Mouse (Mus musculus) G1E (cell line): ENCODE results near the gene Cdh1. TPM values are rescaled to one million over a fixed set of nuclear protein-coding genes. Genes with fewer than 3 reads are reported as not detected.

Experiments used
- ATAC-seq: 2 replicates; pipeline ENCODE4 v1.8.0; 2016; ENCODE audit warnings: mild to moderate bottlenecking; ENCODE audit not compliant: insufficient number of reproducible peaks, poor library complexity, low FRiP score, severe bottlenecking; ENCODE audit errors: extremely low read depth
- DNase-seq: peaks from one replicate; pipeline ENCODE4 v3.0.0; 2012; ENCODE audit warnings: low spot score
- H3K27me3 ChIP-seq: 2 replicates; pipeline ENCODE4 v1.6.1; 2012; ENCODE audit warnings: mild to moderate bottlenecking, low read length, inconsistent platforms; ENCODE audit not compliant: insufficient read depth
- H3K36me3 ChIP-seq: replicated peaks from 2 replicates; pipeline ENCODE3; 2012; ENCODE audit warnings: mild to moderate bottlenecking, inconsistent platforms
- H3K4me1 ChIP-seq: 2 replicates; pipeline ENCODE4 v1.6.1; 2012; ENCODE audit warnings: low read depth, low read length, inconsistent platforms, mixed read lengths; ENCODE audit not compliant: insufficient read depth
- H3K4me3 ChIP-seq: 2 replicates; pipeline ENCODE4 v1.5.1; 2012; ENCODE audit warnings: low read depth, mild to moderate bottlenecking, inconsistent platforms, low read length, moderate library complexity, mixed read lengths
- H3K9me3 ChIP-seq: replicated peaks from 2 replicates; pipeline ENCODE4 v1.6.1; 2012; ENCODE audit warnings: inconsistent platforms
- CTCF ChIP-seq: IDR thresholded peaks from 2 replicates; pipeline ENCODE4 v1.5.1; 2012; ENCODE audit warnings: low read depth, low read length, inconsistent platforms, mixed read lengths
- GATA1 ChIP-seq: IDR thresholded peaks from 2 replicates; pipeline ENCODE4 v1.6.1; 2012; ENCODE audit warnings: borderline replicate concordance, low read length, inconsistent platforms, mixed read lengths
- GATA2 ChIP-seq: IDR thresholded peaks from 2 replicates; pipeline ENCODE4 v1.6.1; 2012; ENCODE audit warnings: low read depth, low read length, inconsistent platforms, borderline replicate concordance
- POLR2AphosphoS5 ChIP-seq: IDR thresholded peaks from 2 replicates; pipeline ENCODE4 v1.6.1; 2012; ENCODE audit warnings: low read depth, low read length, inconsistent platforms; ENCODE audit not compliant: insufficient replicate concordance
- TAL1 ChIP-seq: conservative IDR thresholded peaks from 2 replicates; pipeline ENCODE4 v1.6.1; 2012; ENCODE audit warnings: low read depth, low read length, inconsistent platforms, mixed read lengths
- polyA plus RNA-seq: library from polyadenylated mRNA; stranded (reverse); fragments of >175 nt; gene quantifications from 2 replicates; pipeline ENCODE4 v1.2.3, GENCODE M21; 2012
- total RNA-seq, 2 experiments: library from RNA; stranded (forward) in 1 of 2; stranded (reverse) in 1 of 2; fragments of 200-1000 nt in 1 of 2; fragments of >200 nt in 1 of 2; fragmentation: Nextera tagmentation in 1 of 2; gene quantifications; 2 replicates each; pipeline ENCODE4 v1.2.3; 2014 to 2017

Gene Cdh1
- total and polyA plus RNA-seq, 3 experiments: 0.11 TPM; not detected in 2

DNA sequence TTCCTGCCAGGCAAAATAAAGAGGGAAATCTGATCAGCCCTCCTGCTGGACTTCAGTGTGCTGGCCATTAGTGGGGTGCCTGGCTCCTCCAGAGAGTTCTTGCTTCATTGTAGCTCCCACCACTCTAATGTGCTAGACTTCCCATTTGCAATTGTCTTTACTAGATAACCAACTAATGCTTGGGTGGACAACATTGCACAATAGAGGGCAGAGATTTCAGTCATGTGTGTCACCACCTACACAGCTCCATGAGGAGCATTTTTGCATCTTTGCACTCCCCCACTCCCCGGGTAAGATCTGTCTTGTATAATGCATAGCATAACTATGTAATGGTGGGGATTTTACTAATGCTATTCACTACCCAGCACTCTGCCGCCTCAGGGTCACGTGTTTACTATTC lies 21.6 kb downstream of the Cdh1 start:
- H3K9me3 ChIP-seq: no peaks in the 10 kb centered on the region
- no peak overlapping the region for H3K4me3 ChIP-seq
- ATAC-seq: no peak
- H3K27me3 ChIP-seq: peaks cover 11% of the 10 kb centered on the region
- no peaks in the 10 kb centered on the region for H3K4me1 ChIP-seq
- no peak for TF ChIP-seq POLR2AphosphoS5
- TF ChIP-seq CTCF: no peak
- no peak for TF ChIP-seq TAL1
- TF ChIP-seq GATA1: no peak
- H3K36me3 ChIP-seq: no peaks in the 10 kb centered on the region
- DNase-seq: no peak

DNA sequence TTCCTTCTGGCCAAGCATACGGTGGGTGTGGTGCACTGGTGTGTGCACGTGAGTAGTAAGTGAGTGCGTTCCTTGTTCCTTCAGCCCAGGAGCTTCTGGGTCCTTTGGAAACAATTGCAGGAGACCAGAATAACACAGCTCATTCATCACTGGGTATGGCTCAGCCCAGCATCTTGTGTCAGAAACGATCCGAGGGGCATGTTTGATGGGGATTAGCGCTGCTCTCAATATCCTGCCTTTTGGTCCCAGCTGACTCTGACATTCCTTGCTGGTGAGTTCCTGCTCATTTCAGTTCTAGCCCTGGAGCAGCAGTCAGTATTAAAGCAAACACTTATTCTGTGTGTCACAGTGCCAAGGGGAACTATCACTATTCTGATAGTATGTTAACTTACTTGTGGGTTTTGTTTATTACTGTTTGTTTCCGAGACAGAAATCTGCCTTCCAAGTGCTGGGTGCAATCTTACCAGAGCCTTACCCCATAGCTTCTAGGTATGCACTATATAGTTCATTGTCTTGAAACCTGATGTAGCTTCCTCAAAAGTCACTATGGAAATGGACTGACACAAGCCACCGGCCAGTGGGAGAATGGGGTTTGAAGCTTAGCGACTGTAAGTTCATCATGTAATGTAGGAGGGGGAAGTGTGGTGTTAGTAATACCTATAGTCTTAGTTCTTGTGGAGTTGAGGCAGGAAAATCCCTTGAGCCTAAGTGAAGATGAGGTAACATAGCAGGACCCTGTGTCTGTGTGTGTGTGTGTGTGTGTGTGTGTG lies 23.1 kb downstream of the Cdh1 start:
- no peak for TF ChIP-seq GATA1
- no peak for TF ChIP-seq POLR2AphosphoS5
- TF ChIP-seq CTCF: no peak
- no peak for TF ChIP-seq GATA2
- no peak for TF ChIP-seq TAL1
- DNase-seq (no peak), ATAC-seq (no peak)
- H3K27me3 ChIP-seq: peaks cover 15% of the 10 kb centered on the region
- no peaks in the 10 kb centered on the region for H3K4me1 ChIP-seq
- H3K9me3 ChIP-seq: no peaks in the 10 kb centered on the region
- H3K36me3 ChIP-seq: no peaks in the 10 kb centered on the region
- no peak overlapping the region for H3K4me3 ChIP-seq

- TF ChIP-seq TAL1 (no peak), GATA1 (no peak), POLR2AphosphoS5 (no peak), CTCF (no peak), GATA2 (no peak)
- Histone ChIP-seq H3K4me3 (no peak overlapping the region), H3K4me1 (no peaks in the 10 kb centered on the region), H3K9me3 (no peaks in the 10 kb centered on the region), H3K36me3 (no peaks in the 10 kb centered on the region), H3K27me3 (peaks cover 18% of the 10 kb centered on the region)
- no peak for DNase-seq
- no peak for ATAC-seq
These were observed 25.3 kb downstream of the Cdh1 start for GRCm38 (mm10) chr8:106628291-106628964.

- Histone ChIP-seq H3K4me3 (no peak overlapping the region), H3K4me1 (no peaks in the 10 kb centered on the region), H3K9me3 (no peaks in the 10 kb centered on the region), H3K36me3 (no peaks in the 10 kb centered on the region), H3K27me3 (peaks cover 18% of the 10 kb centered on the region)
- TF ChIP-seq TAL1 (no peak), GATA2 (no peak), GATA1 (no peak), CTCF (no peak), POLR2AphosphoS5 (no peak)
- DNase-seq (no peak), ATAC-seq (no peak)
These were observed 26.3 kb downstream of the Cdh1 start for GRCm38 (mm10) chr8:106629456-106629855.

- peaks cover 18% of the 10 kb centered on the region for H3K27me3 ChIP-seq
- ATAC-seq (no peak), DNase-seq (no peak)
- H3K4me3 ChIP-seq: no peak overlapping the region
- H3K4me1 ChIP-seq: no peaks in the 10 kb centered on the region
- no peaks in the 10 kb centered on the region for H3K9me3 ChIP-seq
- H3K36me3 ChIP-seq: no peaks in the 10 kb centered on the region
- no peak for TF ChIP-seq POLR2AphosphoS5
- no peak for TF ChIP-seq CTCF
- no peak for TF ChIP-seq GATA1
- TF ChIP-seq GATA2: no peak
- no peak for TF ChIP-seq TAL1
These were observed 28.8 kb downstream of the Cdh1 start for GRCm38 (mm10) chr8:106631904-106632303.

- H3K4me1 ChIP-seq: no peaks in the 10 kb centered on the region
- TF ChIP-seq TAL1 (no peak), POLR2AphosphoS5 (no peak), GATA1 (no peak), GATA2 (no peak), CTCF (no peak)
- H3K27me3 ChIP-seq: peaks cover 18% of the 10 kb centered on the region
- no peak overlapping the region for H3K4me3 ChIP-seq
- H3K9me3 ChIP-seq: no peaks in the 10 kb centered on the region
- H3K36me3 ChIP-seq: no peaks in the 10 kb centered on the region
- DNase-seq: no peak
- no peak for ATAC-seq
These were observed 29.5 kb downstream of the Cdh1 start for GRCm38 (mm10) chr8:106632650-106633049.
